Mouse (Mus musculus): ENCODE results near the gene Krtap2-4.
"Not testable (repeated sequence)": the region's sequence is repeated elsewhere in the genome, so short reads cannot be mapped to it uniquely, and the experiment has no call there.

- TF ChIP-seq CTCF (conservative IDR thresholded peaks at IDR 0.05 in 1 of 2, IDR thresholded peaks at IDR 0.05 in 1 of 2; ENCODE audit: low read depth in 2 of 2, low read length in 2 of 2); GABPA (IDR thresholded peaks at IDR 0.05; ENCODE audit: insufficient replicate concordance, low read depth, low read length): not testable (repeated sequence)
These were observed 11.4 kb downstream of the Krtap2-4 start, which contains the start of gene Gm11938 for GRCm38 (mm10) chr11:99603208-99603607.
